Mouse (Mus musculus) monocyte, adult 2 months (primary cell): ENCODE data around the gene Mknk2.
A peak's percentile ranks its signal among the peaks of the same experiment; 100 is the strongest.
"Not testable (repeated sequence)": the region's sequence is repeated elsewhere in the genome, so short reads cannot be mapped to it uniquely, and the experiment has no call there.

Source experiments
- DNase-seq, 2 experiments: peaks; one replicate each; pipeline ENCODE4 v3.0.0; 2022; ENCODE audit warnings: low spot score in 2 of 2, low read depth in 1 of 2

Mknk2 gene

GRCm38 (mm10) chr10:80653156-80653720 lies 24.7 kb downstream of the Mknk2 start:
- DNase-seq, result no peak

DNA sequence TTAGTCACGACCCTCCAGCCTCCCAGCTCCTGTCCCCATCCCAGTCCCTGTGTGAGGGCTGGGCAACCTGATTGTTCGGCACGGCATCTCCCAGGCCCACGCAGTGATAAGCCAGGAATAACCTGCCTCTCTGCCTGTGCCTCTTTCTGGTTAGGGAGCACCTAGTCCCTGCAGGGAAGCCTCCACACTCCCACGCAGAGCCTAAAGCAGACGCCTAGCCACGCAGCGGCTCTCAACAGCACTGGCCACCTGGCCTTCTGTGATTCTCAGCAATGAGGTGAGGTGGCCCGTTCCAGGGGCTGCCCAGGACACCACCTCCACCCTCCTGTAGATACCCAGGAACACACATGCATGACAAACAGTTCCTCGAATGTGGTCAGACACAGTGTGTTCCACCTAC lies 27.5 kb downstream of the Mknk2 start:
- no peak for DNase-seq

GRCm38 (mm10) chr10:80649910-80650309 lies 28.0 kb downstream of the Mknk2 start:
- not testable (repeated sequence) for DNase-seq

- no peak for DNase-seq
Observed at GRCm38 (mm10) chr10:80646936-80647335, 31.0 kb downstream of the Mknk2 start.

DNA sequence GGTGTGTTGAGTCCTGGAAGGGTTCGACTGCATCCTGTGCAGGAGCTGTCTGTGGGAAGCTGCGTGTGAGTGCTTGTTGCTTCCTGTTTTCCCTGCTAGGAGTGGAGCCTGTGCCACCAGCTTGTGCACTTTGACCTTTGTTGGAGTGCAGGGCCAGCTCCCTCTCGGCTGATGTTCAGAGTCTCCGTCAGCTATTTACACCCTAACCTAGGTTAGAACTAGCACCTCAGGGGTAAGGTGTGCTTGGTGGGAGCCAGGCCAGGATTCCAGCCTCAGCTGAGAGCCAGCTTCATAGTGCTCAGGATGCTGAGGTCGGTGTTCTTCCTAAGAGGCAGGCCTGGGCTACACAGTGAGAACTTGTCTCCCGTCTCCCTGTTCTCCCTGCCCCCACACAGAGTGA lies 42.6 kb downstream of the Mknk2 start:
- no peak for DNase-seq

DNA sequence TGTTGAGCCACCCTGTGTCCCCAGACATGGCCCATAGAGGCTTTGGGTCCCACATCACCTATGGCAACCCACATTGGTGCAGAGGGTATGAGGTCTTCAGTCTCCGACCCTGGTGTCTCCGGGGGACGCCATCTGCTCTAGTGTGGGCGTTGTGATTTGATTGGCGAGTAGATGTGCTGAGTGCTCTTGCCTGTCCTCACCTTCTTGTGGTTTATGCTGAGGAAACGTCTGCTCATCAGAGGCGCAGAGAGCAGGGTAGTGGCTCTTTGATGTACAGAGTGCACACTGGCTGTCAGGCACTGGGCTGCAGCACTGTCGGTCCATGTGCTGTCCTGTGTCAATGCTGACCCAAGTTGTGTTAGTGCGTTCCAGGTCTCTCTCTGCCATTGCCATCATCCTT lies 49.0 kb downstream of the Mknk2 start:
- DNase-seq, result no peak

- no peak for DNase-seq
Observed at GRCm38 (mm10) chr10:80627685-80628084, 50.2 kb downstream of the Mknk2 start.

DNA sequence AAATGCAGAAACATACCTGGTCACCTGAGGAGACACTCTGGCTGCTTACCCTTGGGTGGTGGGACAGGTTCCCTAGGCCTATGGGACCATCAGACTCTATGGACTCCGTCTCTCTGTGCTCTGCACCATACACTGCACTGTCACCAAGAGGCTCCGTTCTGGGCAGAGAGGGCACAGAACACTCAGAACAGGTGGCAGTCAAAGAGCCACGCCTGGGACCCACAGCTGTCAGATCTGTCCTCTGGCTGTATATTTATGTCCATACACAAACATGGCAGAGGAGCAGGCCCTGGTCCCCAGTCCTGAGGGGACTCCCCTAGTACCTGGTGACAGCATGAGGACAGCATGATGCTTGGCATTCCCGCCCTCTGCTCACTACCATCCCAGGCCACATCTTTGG lies 52.1 kb downstream of the Mknk2 start:
- no peak for DNase-seq

- peak in 1 of 2 experiments; percentile 48 for DNase-seq
Observed at GRCm38 (mm10) chr10:80623457-80624191, 54.3 kb downstream of the Mknk2 start.

GRCm38 (mm10) chr10:80622661-80623456 lies 55.1 kb downstream of the Mknk2 start, which contains the start of gene Csnk1g2:
TSS of gene Csnk1g2 (plus strand) at chr10:80622838.
- DNase-seq, result peak in 1 of 2 experiments; percentile 18

GRCm38 (mm10) chr10:80621940-80622660 lies 55.8 kb downstream of the Mknk2 start:
- peak; percentile 97 to 100 for DNase-seq

DNA sequence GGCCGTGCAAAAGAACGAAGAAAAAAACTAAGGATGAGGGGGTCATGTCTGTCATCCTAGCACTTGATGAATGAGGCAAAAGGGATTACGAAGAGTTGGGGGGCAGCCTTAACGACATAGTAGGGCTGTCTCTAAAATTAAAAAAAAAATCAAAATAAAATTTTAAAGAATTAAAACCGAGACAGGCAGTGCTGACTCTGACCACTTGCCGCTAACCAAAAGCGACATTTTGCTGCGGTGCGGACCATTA lies 56.3 kb downstream of the Mknk2 start:
- DNase-seq, result no peak

- no peak for DNase-seq
Observed at GRCm38 (mm10) chr10:80620796-80621689, 56.9 kb downstream of the Mknk2 start.

DNA sequence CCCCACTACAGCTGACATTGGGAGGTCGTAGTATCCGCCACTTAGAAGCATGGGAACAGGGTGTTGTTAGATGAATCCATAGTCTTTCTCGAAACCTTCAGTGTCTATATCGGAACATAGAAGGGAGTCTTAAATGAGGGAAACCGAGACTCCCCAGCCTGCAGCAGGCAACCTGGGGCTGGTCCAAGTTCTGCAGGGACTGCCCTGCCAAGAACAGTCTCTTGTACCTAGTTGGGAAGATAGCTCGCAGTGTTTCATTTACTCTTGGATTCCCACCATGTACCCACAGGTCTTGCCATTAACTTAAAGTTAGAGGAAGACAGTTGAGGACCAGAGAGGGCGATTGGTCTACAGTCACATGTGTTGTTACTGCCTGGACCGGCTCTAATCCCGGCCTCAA lies 57.5 kb downstream of the Mknk2 start:
- DNase-seq, result no peak

- no peak for DNase-seq
Observed at GRCm38 (mm10) chr10:80619465-80620244, 58.3 kb downstream of the Mknk2 start.

- no peak for DNase-seq
Observed at GRCm38 (mm10) chr10:80618181-80618580, 59.7 kb downstream of the Mknk2 start.
